Mouse (Mus musculus) E14TG2a.4 (cell line): ENCODE results near the gene Gm10722.
"Not testable (repeated sequence)": the region's sequence is repeated elsewhere in the genome, so short reads cannot be mapped to it uniquely, and the experiment has no call there.

ENCODE experiments used
- CTCF ChIP-seq: conservative IDR thresholded peaks from 2 replicates; pipeline ENCODE4 v1.5.1; 2014; ENCODE audit warnings: low read length
- NANOG ChIP-seq: IDR thresholded peaks from 2 replicates; pipeline ENCODE4 v1.6.1; 2014; ENCODE audit warnings: borderline replicate concordance, low read length, mixed read lengths
- POU5F1 ChIP-seq: IDR thresholded peaks from 2 replicates; pipeline ENCODE4 v1.6.1; 2014; ENCODE audit warnings: low read length, borderline replicate concordance

DNA sequence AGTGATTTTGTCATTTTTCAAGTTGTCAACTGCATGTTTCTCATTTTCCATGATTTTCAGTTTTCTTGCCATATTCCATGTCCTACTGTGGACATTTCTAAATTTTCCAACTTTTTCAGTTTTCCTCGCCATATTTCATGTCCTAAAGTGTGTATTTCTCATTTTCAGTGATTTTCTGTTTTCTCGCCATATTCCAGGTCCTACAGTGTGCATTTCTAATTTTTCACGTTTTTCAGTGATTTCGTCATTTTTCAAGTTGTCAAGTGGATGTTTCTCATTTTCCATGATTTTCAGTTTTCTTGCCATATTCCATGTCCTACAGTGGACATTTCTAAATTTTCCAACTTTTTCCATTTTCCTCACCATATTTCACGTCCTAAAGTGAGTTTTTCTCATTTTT lies 5.5 kb downstream of the Gm10722 start:
- TF ChIP-seq CTCF, POU5F1, NANOG: not testable (repeated sequence)
